Mouse (Mus musculus) 416B (cell line): ENCODE results near the gene Gm45233.

Experiments used
- DNase-seq: peaks from one replicate; pipeline ENCODE4 v3.0.0; 2011; ENCODE audit warnings: low read depth

Gene Gm45233

DNA sequence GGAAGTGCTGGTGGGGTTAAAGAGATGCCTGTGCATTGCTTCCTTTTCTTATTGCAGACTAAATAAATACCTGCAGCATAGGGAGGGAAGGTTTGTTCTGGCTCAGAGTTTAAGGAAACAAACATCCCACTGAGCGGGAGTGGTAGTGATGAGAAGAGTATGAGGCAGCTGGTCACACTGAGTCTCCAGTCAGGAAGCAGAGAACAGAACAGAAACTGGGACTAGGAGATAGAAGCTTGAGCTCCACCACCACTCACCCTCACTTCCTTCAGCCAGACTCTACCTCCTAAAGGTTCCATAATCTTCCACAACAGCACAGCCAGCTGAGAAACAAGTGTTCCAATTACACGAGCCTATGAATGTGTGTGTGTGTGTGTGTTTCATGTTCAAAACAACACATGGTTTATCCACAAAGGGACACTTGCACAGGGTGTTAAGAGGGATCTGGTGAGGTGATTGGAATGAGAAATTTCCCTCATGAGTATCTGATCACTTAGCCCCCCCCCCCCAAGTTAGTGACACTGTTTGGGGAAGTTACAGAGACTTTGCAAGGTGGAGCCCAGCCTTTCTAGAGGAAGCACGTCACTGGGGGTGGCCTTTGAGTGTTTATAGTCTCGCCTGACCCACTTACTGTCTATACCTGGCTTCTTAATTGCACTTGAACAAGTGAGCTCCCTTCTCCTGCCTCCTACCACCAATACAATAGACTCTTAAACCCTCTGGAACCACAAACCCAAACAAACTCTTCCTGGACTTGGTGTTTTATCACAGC lies 68.0 kb downstream of the Gm45233 start:
- DNase-seq: no peak

DNA sequence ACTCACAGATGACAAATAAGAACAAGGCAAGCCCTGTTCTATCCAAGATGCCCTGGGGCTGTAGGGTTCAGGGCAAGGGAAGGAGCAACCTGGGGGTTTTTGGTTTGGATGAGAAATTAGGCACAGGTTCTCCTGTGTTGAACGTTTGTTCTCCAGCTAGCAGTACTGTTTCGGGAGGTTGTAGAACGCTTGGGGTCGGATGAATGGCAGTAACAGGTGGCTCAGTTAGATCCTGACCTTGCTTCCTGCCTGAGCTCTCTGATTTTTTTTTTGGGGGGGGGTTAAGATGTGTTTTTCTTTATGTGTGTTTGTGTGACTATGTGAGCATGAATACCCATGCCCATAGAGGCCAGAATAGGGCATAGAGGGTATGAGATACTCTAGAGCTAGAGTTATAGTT lies 68.6 kb downstream of the Gm45233 start:
- no peak for DNase-seq
